Mouse (Mus musculus) stomach, embryonic 14.5 days (tissue): ENCODE results near the gene Slc7a8. TPM values are rescaled to one million over a fixed set of nuclear protein-coding genes. Genes with fewer than 3 reads are reported as not detected.

ENCODE experiments used
- ATAC-seq: fragments of 200-750 bp; cut with Nextera tagmentation; 2 replicates; pipeline ENCODE4 v1.8.0; 2017; ENCODE audit warnings: low read depth, moderate TSS enrichment; ENCODE audit not compliant: insufficient number of reproducible peaks, insufficient read depth, low FRiP score
- H3K27ac ChIP-seq: fragments of 300-500 bp; sonication (generic); 2 replicates; pipeline ENCODE4 v1.5.1; 2014; ENCODE audit warnings: mild to moderate bottlenecking, low read length, moderate library complexity, mixed read lengths
- H3K27me3 ChIP-seq: fragments of 300-500 bp; sonication (generic); 2 replicates; pipeline ENCODE4 v1.6.1; 2014; ENCODE audit warnings: low read length, control low read depth, mixed read lengths; ENCODE audit not compliant: control insufficient read depth, insufficient read depth
- H3K36me3 ChIP-seq: fragments of 300-500 bp; sonication (generic); 2 replicates; pipeline ENCODE4 v1.6.1; 2014; ENCODE audit warnings: mild to moderate bottlenecking, control low read depth, low read length, moderate library complexity, mixed read lengths; ENCODE audit not compliant: control insufficient read depth, insufficient read depth
- H3K4me1 ChIP-seq: fragments of 300-500 bp; sonication (generic); 2 replicates; pipeline ENCODE4 v1.6.1; 2014; ENCODE audit warnings: low read length, control low read depth, mixed read lengths; ENCODE audit not compliant: control insufficient read depth, insufficient read depth
- H3K4me2 ChIP-seq: fragments of 300-500 bp; sonication (generic); replicated peaks from 2 replicates; pipeline ENCODE4 v1.6.1; 2014; ENCODE audit warnings: low read depth, low read length, control low read depth
- H3K4me3 ChIP-seq: fragments of 300-500 bp; sonication (generic); 2 replicates; pipeline ENCODE4 v1.5.1; 2014; ENCODE audit warnings: low read depth, low read length, control low read depth
- H3K9ac ChIP-seq: fragments of 300-500 bp; sonication (generic); replicated peaks from 2 replicates; pipeline ENCODE4 v1.6.1; 2014; ENCODE audit warnings: low read depth, mild to moderate bottlenecking, control low read depth, low read length, moderate library complexity, mixed read lengths
- H3K9me3 ChIP-seq: fragments of 300-500 bp; sonication (generic); 2 replicates; pipeline ENCODE4 v1.6.1; 2016; ENCODE audit warnings: low read depth, low read length, control low read depth; ENCODE audit not compliant: control insufficient read depth
- WGBS: fragments of 180-500 bp; shearing (Covaris S2); extraction: QIAGEN DNeasy Blood & Tissue Kit; methylation state at CpG from one replicate; pipeline ENCODE4 v1.1.7; 2014; 5-methylcytosine and 5-hydroxymethylcytosine counted together
- polyA plus RNA-seq: library from polyadenylated mRNA; unstranded; fragments of >200 nt; fragmentation: Nextera tagmentation; extraction: Ambion mirVana; gene quantifications from 2 replicates; pipeline ENCODE4 v1.2.1, GENCODE M21; 2014

Gene Slc7a8
- polyA plus RNA-seq, 1 experiment from 2014 or later: 5.4 TPM

- Histone ChIP-seq H3K36me3 (peaks cover 15% of the 10 kb centered on the region), H3K9me3 (no peaks in the 10 kb centered on the region), H3K27me3 (no peaks in the 10 kb centered on the region), H3K9ac (no peak overlapping the region), H3K4me1 (no peaks in the 10 kb centered on the region), H3K27ac (no peak overlapping the region), H3K4me2 (no peak overlapping the region), H3K4me3 (no peak overlapping the region)
- 62% methylated on average over 6 of the region's 6 CpGs for WGBS
- no peak for ATAC-seq
Measured at GRCm38 (mm10) chr14:54695042-54695441, 86.7 kb downstream of the Slc7a8 start.

GRCm38 (mm10) chr14:54687251-54687650 lies 94.5 kb downstream of the Slc7a8 start:
- peaks cover 21% of the 10 kb centered on the region for H3K36me3 ChIP-seq
- 4% methylated on average over 8 of the region's 8 CpGs for WGBS
- no peaks in the 10 kb centered on the region for H3K9me3 ChIP-seq
- H3K9ac ChIP-seq: peak overlapping the region; percentile 68
- H3K4me3 ChIP-seq: peak overlapping the region; percentile 84
- peak overlapping the region; percentile 61 for H3K4me2 ChIP-seq
- peak overlapping the region; percentile 66; the same call in 1 of the 2 replicates for H3K27ac ChIP-seq
- no peak for ATAC-seq
- H3K27me3 ChIP-seq: no peaks in the 10 kb centered on the region
- H3K4me1 ChIP-seq: peaks cover 13% of the 10 kb centered on the region; the same call in 1 of the 2 replicates

- Histone ChIP-seq H3K9me3 (no peaks in the 10 kb centered on the region), H3K36me3 (peaks cover 24% of the 10 kb centered on the region), H3K9ac (peak within 1 kb of the TSS; percentile 97), H3K4me1 (peaks cover 13% of the 10 kb centered on the region; the same call in 1 of the 2 replicates), H3K27ac (peak within 1 kb of the TSS; percentile 96), H3K4me2 (peak within 1 kb of the TSS; percentile 72), H3K4me3 (peak within 1 kb of the TSS; percentile 84), H3K27me3 (no peaks in the 10 kb centered on the region)
- under 1% methylated on average over 44 of the region's 44 CpGs for WGBS
- ATAC-seq: peak; percentile 96
Measured at GRCm38 (mm10) chr14:54686522-54687143, 95.1 kb downstream of the Slc7a8 start, which contains the start of gene Acin1. Gene Acin1, minus strand, starts transcription at chr14:54686931.

- Histone ChIP-seq H3K36me3 (peaks cover 24% of the 10 kb centered on the region), H3K4me1 (peaks cover 13% of the 10 kb centered on the region; the same call in 1 of the 2 replicates), H3K27me3 (no peaks in the 10 kb centered on the region), H3K27ac (peak within 1 kb of the TSS; percentile 96), H3K4me2 (peak within 1 kb of the TSS; percentile 72), H3K9ac (peak within 1 kb of the TSS; percentile 97), H3K9me3 (no peaks in the 10 kb centered on the region), H3K4me3 (peak within 1 kb of the TSS; percentile 84)
- peak; percentile 76 for ATAC-seq
- WGBS: under 1% methylated on average over 41 of the region's 41 CpGs
Measured at GRCm38 (mm10) chr14:54686063-54686521, 95.7 kb downstream of the Slc7a8 start, which contains the start of gene 1700123O20Rik. Gene 1700123O20Rik, plus strand, starts transcription at chr14:54686216.

- H3K9ac ChIP-seq: peak overlapping the region; percentile 97
- peaks cover 19% of the 10 kb centered on the region for H3K36me3 ChIP-seq
- no peak for ATAC-seq
- WGBS: 12% methylated on average over 8 of the region's 8 CpGs
- peak overlapping the region; percentile 84 for H3K4me3 ChIP-seq
- H3K4me1 ChIP-seq: peaks cover 13% of the 10 kb centered on the region; the same call in 1 of the 2 replicates
- H3K9me3 ChIP-seq: no peaks in the 10 kb centered on the region
- peak overlapping the region; percentile 72 for H3K4me2 ChIP-seq
- no peaks in the 10 kb centered on the region for H3K27me3 ChIP-seq
- no peak overlapping the region for H3K27ac ChIP-seq
Measured at GRCm38 (mm10) chr14:54685471-54685870, 96.3 kb downstream of the Slc7a8 start.

GRCm38 (mm10) chr14:54682396-54682795 lies 99.3 kb downstream of the Slc7a8 start:
- H3K4me3 ChIP-seq: no peak overlapping the region
- 85% methylated on average over 3 of the region's 3 CpGs for WGBS
- H3K9me3 ChIP-seq: no peaks in the 10 kb centered on the region
- H3K4me2 ChIP-seq: no peak overlapping the region
- H3K9ac ChIP-seq: no peak overlapping the region
- H3K4me1 ChIP-seq: peaks cover 4% of the 10 kb centered on the region; the same call in 1 of the 2 replicates
- H3K36me3 ChIP-seq: peaks cover 34% of the 10 kb centered on the region
- no peak overlapping the region for H3K27ac ChIP-seq
- no peak for ATAC-seq
- no peaks in the 10 kb centered on the region for H3K27me3 ChIP-seq

GRCm38 (mm10) chr14:54678657-54679304 lies 103.0 kb downstream of the Slc7a8 start:
- ATAC-seq: no peak
- no peak overlapping the region for H3K9ac ChIP-seq
- H3K4me3 ChIP-seq: no peak overlapping the region
- H3K9me3 ChIP-seq: no peaks in the 10 kb centered on the region
- no peaks in the 10 kb centered on the region for H3K4me1 ChIP-seq
- H3K4me2 ChIP-seq: no peak overlapping the region
- H3K27me3 ChIP-seq: no peaks in the 10 kb centered on the region
- H3K36me3 ChIP-seq: peaks cover 62% of the 10 kb centered on the region
- no peak overlapping the region for H3K27ac ChIP-seq
- 79% methylated on average over 16 of the region's 16 CpGs for WGBS

GRCm38 (mm10) chr14:54676290-54676689 lies 105.5 kb downstream of the Slc7a8 start:
- WGBS: 80% methylated on average over 5 of the region's 5 CpGs
- H3K27ac ChIP-seq: no peak overlapping the region
- H3K4me3 ChIP-seq: no peak overlapping the region
- peaks cover 69% of the 10 kb centered on the region for H3K36me3 ChIP-seq
- H3K4me1 ChIP-seq: no peaks in the 10 kb centered on the region
- H3K27me3 ChIP-seq: no peaks in the 10 kb centered on the region
- ATAC-seq: no peak
- no peaks in the 10 kb centered on the region for H3K9me3 ChIP-seq
- no peak overlapping the region for H3K9ac ChIP-seq
- no peak overlapping the region for H3K4me2 ChIP-seq
